Mouse (Mus musculus): ENCODE results near the gene Supt5.

DNA sequence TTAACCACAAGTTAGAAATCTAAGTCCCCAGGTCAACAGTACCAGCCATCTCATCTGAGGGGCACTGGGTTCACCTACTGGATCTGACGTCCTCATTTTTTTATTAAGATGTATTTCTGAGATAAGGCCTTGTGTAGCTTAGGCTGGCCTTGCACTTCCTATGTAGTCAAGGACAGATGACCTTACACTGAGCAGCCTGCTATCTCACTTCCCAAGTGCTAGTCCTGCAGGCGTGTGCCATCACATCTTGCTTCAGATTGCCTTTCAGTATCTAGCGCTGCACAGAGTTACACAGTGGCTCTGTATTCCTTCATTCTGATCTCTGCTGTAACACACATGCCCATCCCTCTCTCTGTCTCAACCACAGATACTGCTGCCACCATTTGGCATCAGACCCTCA, 20.5 kb downstream of the Supt5 start:
- no peak for TF ChIP-seq EP300 (IDR thresholded peaks at IDR 0.05; ENCODE audit: low read length)
- TF ChIP-seq USF2 (conservative IDR thresholded peaks at IDR 0.05; ENCODE audit: low read depth, low read length) = no peak
- no peak for TF ChIP-seq KAT2A (IDR thresholded peaks at IDR 0.05; ENCODE audit: insufficient replicate concordance, low read length)
- TF ChIP-seq POLR2A (IDR thresholded peaks at IDR 0.05; ENCODE audit: low read depth, low read length) = no peak
- TF ChIP-seq RAD21 (IDR thresholded peaks at IDR 0.05; ENCODE audit: low read depth, low read length) = no peak
- no peak for TF ChIP-seq CTCF (conservative IDR thresholded peaks at IDR 0.05 in 1 of 2, IDR thresholded peaks at IDR 0.05 in 1 of 2; ENCODE audit: low read depth in 2 of 2, low read length in 2 of 2)
- no peak for TF ChIP-seq ZMIZ1 (IDR thresholded peaks at IDR 0.05; ENCODE audit: low read depth, low read length)
- no peak for TF ChIP-seq IRF4 (IDR thresholded peaks at IDR 0.05; ENCODE audit: low read depth, low read length)
- TF ChIP-seq JUND (conservative IDR thresholded peaks at IDR 0.05; ENCODE audit: low read depth, low read length) = no peak
- no peak for TF ChIP-seq SMC3 (IDR thresholded peaks at IDR 0.05; ENCODE audit: low read depth, low read length)
- TF ChIP-seq ZC3H11A (IDR thresholded peaks at IDR 0.05; ENCODE audit: low read depth, low read length) = no peak
- no peak for TF ChIP-seq ETS1 (conservative IDR thresholded peaks at IDR 0.05; ENCODE audit: low read depth, low read length)
